Mouse (Mus musculus) midbrain, embryonic 15.5 days (tissue): ENCODE measurements around the gene Gria1. TPM values are rescaled to one million over a fixed set of nuclear protein-coding genes. Genes with fewer than 3 reads are reported as not detected.

Experiments used
- ATAC-seq: fragments of 200-750 bp; cut with Nextera tagmentation; replicated peaks from 2 replicates; pipeline ENCODE4 v1.8.0; 2017; ENCODE audit warnings: moderate TSS enrichment
- H3K27ac ChIP-seq: fragments of 300-500 bp; sonication (generic); 2 replicates; pipeline ENCODE4 v1.5.1; 2015; ENCODE audit warnings: mild to moderate bottlenecking, inconsistent platforms
- H3K27me3 ChIP-seq: fragments of 300-500 bp; sonication (generic); replicated peaks from 2 replicates; pipeline ENCODE4 v1.6.1; 2015; ENCODE audit warnings: inconsistent platforms
- H3K36me3 ChIP-seq: fragments of 300-500 bp; sonication (generic); replicated peaks from 2 replicates; pipeline ENCODE4 v1.6.1; 2015; ENCODE audit warnings: inconsistent platforms
- H3K4me1 ChIP-seq: fragments of 300-500 bp; sonication (generic); 2 replicates; pipeline ENCODE4 v1.6.1; 2015; ENCODE audit warnings: inconsistent platforms
- H3K4me2 ChIP-seq: fragments of 300-500 bp; sonication (generic); 2 replicates; pipeline ENCODE4 v1.6.1; 2015; ENCODE audit warnings: inconsistent platforms, mild to moderate bottlenecking, moderate library complexity
- H3K4me3 ChIP-seq: fragments of 300-500 bp; sonication (generic); 2 replicates; pipeline ENCODE4 v1.5.1; 2015; ENCODE audit warnings: mild to moderate bottlenecking, inconsistent platforms
- H3K9ac ChIP-seq: fragments of 300-500 bp; sonication (generic); 2 replicates; pipeline ENCODE4 v1.6.1; 2015; ENCODE audit warnings: mild to moderate bottlenecking, inconsistent platforms
- H3K9me3 ChIP-seq: fragments of 300-500 bp; sonication (generic); 2 replicates; pipeline ENCODE4 v1.6.1; 2016; ENCODE audit warnings: inconsistent platforms
- WGBS: fragments of 180-500 bp; shearing (Covaris S2); methylation state at CpG from one replicate; pipeline ENCODE4 v1.1.7; 2015; ENCODE audit warnings: mixed read lengths; 5-methylcytosine and 5-hydroxymethylcytosine counted together
- polyA plus RNA-seq: library from polyadenylated mRNA; unstranded; fragments of >200 nt; fragmentation: Nextera tagmentation; extraction: Ambion mirVana; gene quantifications from 2 replicates; pipeline ENCODE4 v1.2.1, GENCODE M21; 2015

Gene Gria1
- polyA plus RNA-seq, 1 experiment from 2014 or later: 53.3 TPM

- H3K27ac ChIP-seq: peak overlapping the region; percentile 63; the same call in 1 of the 2 replicates
- H3K36me3 ChIP-seq: no peaks in the 10 kb centered on the region
- H3K4me3 ChIP-seq: no peak overlapping the region
- H3K4me2 ChIP-seq: no peak overlapping the region
- no peaks in the 10 kb centered on the region for H3K27me3 ChIP-seq
- peaks cover 13% of the 10 kb centered on the region for H3K4me1 ChIP-seq
- H3K9me3 ChIP-seq: no peaks in the 10 kb centered on the region
- peak; percentile 42; the same call in 1 of the 2 replicates for ATAC-seq
- H3K9ac ChIP-seq: no peak overlapping the region
- 66% methylated on average over 13 of the region's 13 CpGs for whole genome bisulfite sequencing
Measured at GRCm38 (mm10) chr11:57317478-57317877, 306.3 kb downstream of the Gria1 start.

DNA sequence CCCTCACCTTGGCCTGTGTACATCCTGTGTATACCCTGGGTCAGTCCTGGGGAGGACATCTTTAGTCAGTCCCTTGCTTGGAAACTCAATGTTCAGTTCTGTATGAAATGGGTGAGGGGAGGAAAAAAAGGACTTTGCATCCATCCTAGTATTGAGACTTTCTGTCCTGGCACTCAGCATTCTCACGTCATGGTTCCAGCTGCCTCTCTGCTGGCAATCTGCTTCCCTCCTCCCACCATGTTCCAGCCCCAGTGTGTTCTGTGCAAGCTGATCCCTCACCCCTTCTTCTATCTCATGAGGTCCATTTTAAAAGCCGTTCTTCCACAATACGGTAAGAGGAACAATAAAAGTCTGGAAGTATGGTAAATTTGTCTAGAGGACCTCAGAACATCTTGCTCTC is 308.2 kb downstream of the Gria1 start:
- H3K4me2 ChIP-seq: no peak overlapping the region
- H3K36me3 ChIP-seq: no peaks in the 10 kb centered on the region
- no peaks in the 10 kb centered on the region for H3K9me3 ChIP-seq
- ATAC-seq: no peak
- H3K27me3 ChIP-seq: no peaks in the 10 kb centered on the region
- no peak overlapping the region for H3K4me3 ChIP-seq
- 82% methylated on average over 3 of the region's 3 CpGs for WGBS
- peaks cover 13% of the 10 kb centered on the region for H3K4me1 ChIP-seq
- no peak overlapping the region for H3K9ac ChIP-seq
- no peak overlapping the region for H3K27ac ChIP-seq

- Histone ChIP-seq H3K9ac (no peak overlapping the region), H3K4me3 (no peak overlapping the region), H3K36me3 (no peaks in the 10 kb centered on the region), H3K4me1 (no peaks in the 10 kb centered on the region), H3K9me3 (no peaks in the 10 kb centered on the region), H3K27ac (no peak overlapping the region), H3K4me2 (no peak overlapping the region), H3K27me3 (no peaks in the 10 kb centered on the region)
- 81% methylated on average over 4 of the region's 4 CpGs for WGBS
- ATAC-seq: no peak
Measured at GRCm38 (mm10) chr11:57324099-57324498, 312.9 kb downstream of the Gria1 start.
